Comparison of ENCODE assay signal across 15 mouse cellular contexts in genomic region chr12:105761171-105761570, GRCm38 (mm10). TPM values are rescaled to one million over a fixed set of nuclear protein-coding genes. Genes with fewer than 3 reads are reported as not detected.
DNase-seq lines count a peak whose midpoint lies in the region; ATAC-seq and TF ChIP-seq lines count a peak whose summit lies in the region.
"Had no signal": no experiment of that assay in that cellular context is flagged by ENCODE, and none has a peak within 500 bp of the region (broad histone marks: within the 10 kb centered on the region; RNA-seq: fewer than 3 reads in every experiment).

No protein-coding gene starts in this region.

- no peaks in the 10 kb centered on the region for H3K36me3 ChIP-seq in kidney, embryonic 14.5 days (ENCODE audit: control insufficient read depth, insufficient read depth, low read length)

- H3K9ac ChIP-seq in kidney, embryonic 14.5 days (ENCODE audit: low read depth, low read length), result no peak overlapping the region

- DNase-seq in kidney, adult 11 months, result peak; percentile 62
- peak; percentile 17 for DNase-seq in A20 (ENCODE audit: low read depth, low spot score)
- no peak for DNase-seq in layer of hippocampus, postnatal 10 days (ENCODE audit: low spot score in 2 of 2)
- no peak for DNase-seq in cerebellum, adult 2 months
- DNase-seq: cerebellum, postnatal 10 days; gastrocnemius, postnatal 25 days; thymus, postnatal 36 days had no signal

- no peak for ATAC-seq in kidney, embryonic 14.5 days (ENCODE audit: low FRiP score, low TSS enrichment)
- ATAC-seq in CD4-positive, CD25-positive, alpha-beta regulatory T cell, adult 4 months, result peak; percentile 75
- ATAC-seq in granulocyte monocyte progenitor cell, adult 5-6 weeks (replicated peaks; ENCODE audit: poor library complexity, severe bottlenecking), result peak; percentile 27
- ATAC-seq: activated CD4-positive, CD25-positive, alpha-beta regulatory T cell, adult 4 months; forebrain, embryonic 16.5 days; hindbrain, embryonic 16.5 days; lung, postnatal 0 days had no signal

- H3K4me1 ChIP-seq in kidney, embryonic 14.5 days (ENCODE audit: control insufficient read depth, insufficient read depth, low read length), result 0 out of 2 replicates have a peak, but pooled peaks cover under 1% of the 10 kb centered on the region
- no peaks in the 10 kb centered on the region for H3K4me1 ChIP-seq in cerebellum, adult 2 months (ENCODE audit: control insufficient read depth, insufficient read depth, low read length)

- no peak overlapping the region for H3K27ac ChIP-seq in kidney, embryonic 14.5 days (ENCODE audit: low read depth, low read length)
- H3K27ac ChIP-seq in cerebellum, adult 2 months (ENCODE audit: insufficient read depth, low read length), result no peak overlapping the region

- H3K4me2 ChIP-seq in kidney, embryonic 14.5 days (replicated peaks; ENCODE audit: low read depth, low read length), result no peak overlapping the region
- H3K4me2 ChIP-seq: liver, embryonic 11.5 days had no signal

- no peak overlapping the region for H3K4me3 ChIP-seq in kidney, embryonic 14.5 days (ENCODE audit: low read length)
- H3K4me3 ChIP-seq in cerebellum, adult 2 months (replicated peaks; ENCODE audit: insufficient read depth, low read depth, low read length), result no peak overlapping the region

- no peaks in the 10 kb centered on the region for H3K27me3 ChIP-seq in kidney, embryonic 14.5 days (ENCODE audit: control insufficient read depth, insufficient read depth, low read length)
- no peaks in the 10 kb centered on the region for H3K27me3 ChIP-seq in cerebellum, adult 2 months (ENCODE audit: control insufficient read depth, insufficient read depth, low read length)

- TF ChIP-seq CTCF in cerebellum, adult 2 months (IDR thresholded peaks at IDR 0.05; ENCODE audit: borderline replicate concordance, insufficient read depth, low read depth, low read length), result no peak

- H3K9me3 ChIP-seq in kidney, embryonic 14.5 days (ENCODE audit: control insufficient read depth, low read length), result no peaks in the 10 kb centered on the region

- WGBS in kidney, embryonic 14.5 days, result 71% methylated on average over 11 of the region's 11 CpGs
- WGBS in cerebellum, adult 2 months, result 23% methylated on average over 11 of the region's 11 CpGs

- TF ChIP-seq POLR2A in cerebellum, adult 2 months (IDR thresholded peaks at IDR 0.05; ENCODE audit: borderline replicate concordance, insufficient read depth, low read length), result no peak

RNA-seq across cellular contexts. Expression of gene Papola, which starts 23.3 kb away (rescaled TPM):
- polyA plus RNA-seq in kidney, embryonic 14.5 days (2014; fragmentation: Nextera tagmentation; extraction: Ambion mirVana), result 181 and 197 TPM in 2 replicates
- 100 to 1,000 TPM; 102 to 103 TPM for polyA plus RNA-seq in CD4-positive, CD25-positive, alpha-beta regulatory T cell, adult 4 months (2017; shearing (Covaris generic))
- total RNA-seq in granulocyte monocyte progenitor cell, adult 5-6 weeks (2014; fragmentation: Nextera tagmentation), result 143 and 209 TPM in 2 replicates
- total RNA-seq in granulocyte monocyte progenitor cell, adult 5-6 weeks (2017), result 111 and 138 TPM in 2 replicates
- total RNA-seq in layer of hippocampus, postnatal 10 days (2021), result 100 to 1,000 TPM; 131 to 149 TPM
- 99.3 and 106 TPM in 2 replicates for polyA plus RNA-seq in cerebellum, adult 2 months (2012; rRNA removed)

RNA-seq across cellular contexts. Expression of gene Ak7, which starts 55.4 kb away (rescaled TPM):
- polyA plus RNA-seq in kidney, embryonic 14.5 days (2014; fragmentation: Nextera tagmentation; extraction: Ambion mirVana), result 0.11 TPM in 1 of 2 replicates, not detected in the other
- under 1 TPM; 0.58 to 0.89 TPM for polyA plus RNA-seq in CD4-positive, CD25-positive, alpha-beta regulatory T cell, adult 4 months (2017; shearing (Covaris generic))
- 0.21 TPM in 1 of 2 replicates, not detected in the other for total RNA-seq in granulocyte monocyte progenitor cell, adult 5-6 weeks (2014; fragmentation: Nextera tagmentation)
- not detected in 2 replicates for total RNA-seq in granulocyte monocyte progenitor cell, adult 5-6 weeks (2017)
- total RNA-seq in layer of hippocampus, postnatal 10 days (2021), result 1 to 10 TPM; 2.2 to 2.8 TPM
- 1.3 and 2.2 TPM in 2 replicates for polyA plus RNA-seq in cerebellum, adult 2 months (2012; rRNA removed)
- total RNA-seq: gastrocnemius, postnatal 25 days had no signal

Comparison
In these comparisons a context has a peak if more than half of its experiments do, and no peak if none do; other contexts are left out.
1. DNase-seq: peak in kidney, adult 11 months (single experiment) and A20 (single experiment); none in layer of hippocampus, postnatal 10 days (0 of 2) and cerebellum, adult 2 months (0 of 2).